Mouse (Mus musculus) hindbrain, postnatal 0 days (tissue): Measurements from ENCODE around the gene Cab39l. TPM values are rescaled to one million over a fixed set of nuclear protein-coding genes. Genes with fewer than 3 reads are reported as not detected.

Source experiments
- ATAC-seq: fragments of 200-750 bp; cut with Nextera tagmentation; 2 replicates; pipeline ENCODE4 v1.8.0; 2017; ENCODE audit warnings: mild to moderate bottlenecking, moderate TSS enrichment, moderate library complexity
- DNase-seq: peaks from one replicate; pipeline ENCODE4 v3.0.0-alpha.2; 2015; ENCODE audit warnings: low spot score
- H3K27ac ChIP-seq: fragments of 300-500 bp; sonication (generic); 2 replicates; pipeline ENCODE4 v1.5.1; 2014; ENCODE audit warnings: mild to moderate bottlenecking
- H3K27me3 ChIP-seq: fragments of 300-500 bp; sonication (generic); 2 replicates; pipeline ENCODE4 v1.6.1; 2014; ENCODE audit warnings: low read length, mixed read lengths; ENCODE audit not compliant: insufficient read depth
- H3K36me3 ChIP-seq: fragments of 300-500 bp; sonication (generic); 2 replicates; pipeline ENCODE4 v1.6.1; 2014; ENCODE audit warnings: low read length, mixed read lengths; ENCODE audit not compliant: insufficient read depth
- H3K4me1 ChIP-seq: fragments of 300-500 bp; sonication (generic); 2 replicates; pipeline ENCODE4 v1.6.1; 2014; ENCODE audit warnings: antibody characterized with exemption, low read length, mixed read lengths; ENCODE audit not compliant: insufficient read depth
- H3K4me2 ChIP-seq: fragments of 300-500 bp; sonication (generic); 2 replicates; pipeline ENCODE4 v1.6.1; 2014; ENCODE audit warnings: low read depth, mild to moderate bottlenecking, low read length, moderate library complexity, mixed read lengths
- H3K4me3 ChIP-seq: fragments of 300-500 bp; sonication (generic); 2 replicates; pipeline ENCODE4 v1.5.1; 2014; ENCODE audit warnings: low read length
- H3K9ac ChIP-seq: fragments of 300-500 bp; sonication (generic); replicated peaks from 2 replicates; pipeline ENCODE4 v1.6.1; 2014; ENCODE audit warnings: mild to moderate bottlenecking, low read length, moderate library complexity, mixed read lengths
- H3K9me3 ChIP-seq: fragments of 300-500 bp; sonication (generic); 2 replicates; pipeline ENCODE4 v1.6.1; 2016; ENCODE audit warnings: low read length, mixed read lengths
- CTCF ChIP-seq: IDR thresholded peaks from 2 replicates; pipeline ENCODE4 v1.5.1; 2016; ENCODE audit warnings: antibody characterized with exemption, control low read depth, low read depth
- WGBS: fragments of 180-500 bp; shearing (Covaris S2); extraction: QIAGEN DNeasy Blood & Tissue Kit; methylation state at CpG from one replicate; pipeline ENCODE4 v1.1.7; 2014; 5-methylcytosine and 5-hydroxymethylcytosine counted together
- polyA plus RNA-seq: library from polyadenylated mRNA; unstranded; fragments of >200 nt; fragmentation: Nextera tagmentation; extraction: Ambion mirVana; gene quantifications from 2 replicates; pipeline ENCODE4 v1.2.1, GENCODE M21; 2015
- total RNA-seq: library from RNA; depleted of rRNA; stranded (reverse); fragments of >200 nt; gene quantifications from 2 replicates; pipeline ENCODE4 v1.2.3, GENCODE M21; 2014

Cab39l gene
- total and polyA plus RNA-seq, 2 experiments from 2014 or later = 22.1 to 32.4 TPM

DNA sequence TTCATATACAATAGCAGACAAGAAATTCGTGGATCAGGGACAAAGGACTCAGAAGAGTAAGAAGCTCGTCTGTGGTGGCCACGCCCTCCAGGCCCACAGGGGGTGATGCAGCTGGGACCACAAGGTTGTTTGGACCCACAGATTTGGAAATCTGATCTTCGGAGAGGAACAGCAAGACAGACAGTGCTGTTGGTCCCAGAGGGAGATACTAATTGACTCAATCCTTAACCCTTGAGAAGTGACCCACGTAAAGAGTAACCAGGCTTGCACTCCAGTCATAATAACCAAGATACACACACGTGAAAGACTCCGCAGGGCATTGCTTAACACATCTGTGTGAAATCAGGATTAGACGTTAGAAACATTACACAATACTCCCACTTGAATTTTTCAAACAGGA lies 151.1 kb downstream of the Cab39l start:
- no peak for DNase-seq
- no peaks in the 10 kb centered on the region for H3K9me3 ChIP-seq
- H3K36me3 ChIP-seq = peaks cover 24% of the 10 kb centered on the region; the same call in 1 of the 2 replicates
- H3K9ac ChIP-seq = no peak overlapping the region
- H3K27me3 ChIP-seq = no peaks in the 10 kb centered on the region
- no peak for TF ChIP-seq CTCF
- 0 out of 2 replicates have a peak, but pooled peaks cover 5% of the 10 kb centered on the region for H3K4me1 ChIP-seq
- H3K27ac ChIP-seq = no peak overlapping the region
- ATAC-seq = no peak
- H3K4me3 ChIP-seq = no peak overlapping the region
- H3K4me2 ChIP-seq = no peak overlapping the region
- WGBS = 77% methylated on average over 8 of the region's 8 CpGs

DNA sequence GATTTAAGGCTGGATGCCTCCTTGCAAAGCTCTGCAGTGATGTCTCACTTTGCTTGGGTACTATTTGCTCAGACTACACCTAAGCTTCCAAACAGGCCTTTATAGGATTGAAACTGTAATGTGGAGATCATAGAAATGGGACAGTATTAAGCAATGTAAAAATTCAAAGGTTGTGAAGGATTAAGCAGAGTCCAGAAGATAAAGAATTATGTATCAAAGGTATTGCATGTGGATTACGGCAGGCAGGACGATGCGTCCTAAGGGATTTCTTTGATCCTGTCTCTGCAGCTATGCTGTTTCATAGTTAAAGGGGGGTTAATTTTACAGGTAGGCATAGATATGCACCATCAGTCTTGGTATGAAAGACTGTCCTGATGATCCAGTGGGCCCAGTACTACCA lies 151.8 kb downstream of the Cab39l start:
- Histone ChIP-seq H3K27me3 (no peaks in the 10 kb centered on the region), H3K27ac (no peak overlapping the region), H3K4me3 (no peak overlapping the region), H3K4me2 (no peak overlapping the region), H3K36me3 (peaks cover 24% of the 10 kb centered on the region; the same call in 1 of the 2 replicates), H3K4me1 (0 out of 2 replicates have a peak, but pooled peaks cover 7% of the 10 kb centered on the region), H3K9me3 (no peaks in the 10 kb centered on the region), H3K9ac (no peak overlapping the region)
- TF ChIP-seq CTCF = no peak
- ATAC-seq (no peak), DNase-seq (no peak)
- 99% methylated on average over 3 of the region's 3 CpGs for WGBS

DNA sequence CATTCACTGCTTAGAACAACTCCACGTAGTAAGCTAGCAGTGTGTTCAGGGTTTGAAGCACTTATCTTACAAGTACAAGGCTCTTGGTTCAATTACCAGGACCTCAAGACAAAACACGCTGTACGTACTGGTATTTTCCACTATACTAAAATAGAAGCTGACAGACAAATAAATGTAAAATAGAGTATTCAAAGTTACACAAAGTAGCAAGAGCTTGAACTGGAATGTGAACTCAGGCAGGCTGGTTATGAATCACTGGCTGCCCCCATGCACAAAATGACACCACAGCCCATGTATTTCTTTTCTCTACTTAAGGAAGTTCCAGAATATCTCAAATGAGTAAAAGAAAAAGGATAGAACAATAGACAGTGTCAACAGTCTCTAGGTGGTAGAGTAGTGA lies 154.2 kb downstream of the Cab39l start:
- Histone ChIP-seq H3K4me3 (no peak overlapping the region), H3K4me1 (0 out of 2 replicates have a peak, but pooled peaks cover 7% of the 10 kb centered on the region), H3K27me3 (no peaks in the 10 kb centered on the region), H3K27ac (no peak overlapping the region), H3K4me2 (no peak overlapping the region), H3K9ac (no peak overlapping the region), H3K36me3 (0 out of 2 replicates have a peak, but pooled peaks cover 5% of the 10 kb centered on the region), H3K9me3 (no peaks in the 10 kb centered on the region)
- no peak for ATAC-seq
- no peak for DNase-seq
- TF ChIP-seq CTCF = no peak
- WGBS = 96% methylated on average over 3 of the region's 3 CpGs

DNA sequence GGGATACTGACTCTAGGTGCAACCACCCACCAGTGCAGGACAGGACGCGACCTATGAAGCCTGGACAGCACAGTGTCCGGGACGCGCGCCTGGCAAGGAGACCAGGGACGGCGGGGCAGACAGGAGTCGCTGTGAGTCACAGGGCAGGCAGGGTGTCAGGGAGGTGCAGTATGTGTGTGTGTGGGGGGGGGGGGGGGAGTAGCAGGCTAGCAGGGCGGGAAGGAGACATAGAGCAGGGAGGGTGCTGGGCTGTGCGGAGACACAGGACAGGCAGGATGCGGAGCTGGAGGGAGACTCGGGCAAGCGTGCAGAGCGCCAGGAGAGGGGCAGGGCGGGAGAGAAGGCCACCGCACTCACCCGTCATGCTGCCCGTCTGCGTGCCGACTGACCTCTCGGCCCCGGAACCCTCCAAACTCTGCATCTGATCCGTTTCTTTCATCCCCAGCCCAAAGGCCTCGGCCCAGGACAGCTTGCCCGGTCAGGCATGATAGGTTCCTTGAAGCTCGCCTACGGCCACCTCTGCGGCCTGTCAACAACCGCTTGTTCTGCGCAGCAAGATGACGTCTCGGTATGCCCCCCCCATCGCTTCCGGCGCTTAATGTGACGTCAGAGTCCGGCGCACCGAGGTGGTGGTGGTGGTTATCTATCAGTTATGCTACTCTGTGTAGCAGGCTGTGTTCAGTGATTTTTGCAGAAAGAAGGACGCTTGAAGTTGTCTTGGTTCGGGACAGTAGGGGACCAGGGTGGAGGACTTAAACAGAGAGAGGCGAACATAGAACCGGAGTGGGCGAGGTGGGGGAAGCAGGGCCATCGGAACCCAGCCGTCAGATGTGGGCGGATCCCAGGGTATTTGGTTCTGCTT lies 156.9 kb downstream of the Cab39l start, which contains the start of gene Cdadc1:
Gene Cdadc1 (minus strand): TSS at position 562 of the 862 bp plus-strand sequence.
- DNase-seq (peak; percentile 95), ATAC-seq (peak; percentile 97)
- H3K9ac ChIP-seq = peak within 1 kb of the TSS; percentile 91
- peak within 1 kb of the TSS; percentile 91 for H3K4me2 ChIP-seq
- H3K27ac ChIP-seq = peak within 1 kb of the TSS; percentile 75
- H3K27me3 ChIP-seq = 0 out of 2 replicates have a peak, but pooled peaks cover 4% of the 10 kb centered on the region
- TF ChIP-seq CTCF = peak; percentile 39
- peak within 1 kb of the TSS; percentile 86 for H3K4me3 ChIP-seq
- under 1% methylated on average over 46 of the region's 48 CpGs for WGBS
- H3K9me3 ChIP-seq = no peaks in the 10 kb centered on the region
- H3K4me1 ChIP-seq = 0 out of 2 replicates have a peak, but pooled peaks cover 7% of the 10 kb centered on the region
- H3K36me3 ChIP-seq = no peaks in the 10 kb centered on the region

DNA sequence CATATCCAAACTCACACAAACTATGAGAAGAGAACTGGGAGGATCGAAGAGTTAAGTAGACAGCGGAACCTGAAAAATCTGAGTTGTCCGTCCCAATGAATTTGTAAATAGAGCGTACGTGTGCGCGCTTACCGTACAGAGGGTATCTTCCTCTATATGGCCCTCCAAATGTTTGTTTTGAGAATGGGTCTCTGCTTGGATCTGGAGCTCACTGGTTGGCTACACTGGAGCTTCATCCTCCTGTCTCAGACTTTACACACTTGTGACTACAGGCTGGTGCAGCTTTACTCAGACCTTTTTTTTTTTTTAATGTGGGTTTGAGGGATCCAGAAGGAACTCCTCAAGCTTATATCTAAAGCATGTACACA lies 157.5 kb downstream of the Cab39l start:
- DNase-seq (no peak), ATAC-seq (peak; percentile 43; the same call in 1 of the 2 replicates)
- Histone ChIP-seq H3K9ac (peak overlapping the region; percentile 91), H3K4me2 (peak overlapping the region; percentile 91), H3K27ac (peak overlapping the region; percentile 75), H3K36me3 (no peaks in the 10 kb centered on the region), H3K27me3 (0 out of 2 replicates have a peak, but pooled peaks cover 6% of the 10 kb centered on the region), H3K4me3 (peak overlapping the region; percentile 86), H3K9me3 (no peaks in the 10 kb centered on the region), H3K4me1 (0 out of 2 replicates have a peak, but pooled peaks cover 7% of the 10 kb centered on the region)
- no peak for TF ChIP-seq CTCF
- 5% methylated on average over 8 of the region's 8 CpGs for WGBS

DNA sequence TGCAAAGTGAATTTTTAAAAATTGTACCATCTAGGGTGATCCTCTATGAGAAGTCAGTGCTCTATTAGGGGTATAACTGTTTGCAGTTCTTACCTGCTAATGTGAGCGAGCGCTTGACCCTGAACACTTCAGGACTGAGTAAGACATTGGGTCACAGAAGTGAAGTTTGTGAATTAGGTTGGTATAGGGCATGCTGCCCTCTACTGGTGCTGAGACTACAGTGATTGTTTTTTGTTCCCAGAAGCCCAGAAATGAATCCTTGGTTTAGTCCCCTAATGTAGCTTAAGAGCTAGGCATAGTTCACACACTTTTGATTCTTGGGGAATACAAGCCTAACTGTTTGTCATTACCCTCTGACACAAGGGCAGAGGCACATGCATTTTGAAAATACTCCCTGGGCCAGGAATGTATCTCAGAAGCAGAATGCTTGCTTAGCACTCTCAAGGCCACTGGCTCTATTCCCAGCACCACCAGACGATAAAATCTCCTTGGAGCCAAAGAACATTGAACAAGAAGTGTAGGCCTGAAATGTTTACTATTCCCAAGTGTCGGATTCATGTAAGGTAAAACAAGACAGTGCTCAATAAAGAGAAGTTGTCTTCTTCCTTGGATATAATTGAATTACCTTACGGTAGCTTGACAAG lies 163.4 kb downstream of the Cab39l start:
- Histone ChIP-seq H3K9ac (no peak overlapping the region), H3K36me3 (no peaks in the 10 kb centered on the region), H3K27me3 (0 out of 2 replicates have a peak, but pooled peaks cover 8% of the 10 kb centered on the region), H3K4me1 (no peaks in the 10 kb centered on the region), H3K4me2 (no peak overlapping the region), H3K9me3 (no peaks in the 10 kb centered on the region), H3K4me3 (no peak overlapping the region), H3K27ac (no peak overlapping the region)
- peak; percentile 71 for TF ChIP-seq CTCF
- DNase-seq (peak; percentile 50), ATAC-seq (no peak)
- 69% methylated on average over 5 of the region's 5 CpGs for WGBS
